Mouse (Mus musculus) activated CD4-positive, CD25-positive, alpha-beta regulatory T cell, adult 9 weeks (primary cell): ENCODE data around the gene Olfr281. TPM values are rescaled to one million over a fixed set of nuclear protein-coding genes. Genes with fewer than 3 reads are reported as not detected.

Experiments used
- polyA plus RNA-seq: library from polyadenylated mRNA; unstranded; fragments of 100-300 nt; shearing (Covaris generic); gene quantifications from one replicate; pipeline ENCODE4 v1.2.1, GENCODE M21; 2017

Olfr281 gene
- not detected for polyA plus RNA-seq

DNA sequence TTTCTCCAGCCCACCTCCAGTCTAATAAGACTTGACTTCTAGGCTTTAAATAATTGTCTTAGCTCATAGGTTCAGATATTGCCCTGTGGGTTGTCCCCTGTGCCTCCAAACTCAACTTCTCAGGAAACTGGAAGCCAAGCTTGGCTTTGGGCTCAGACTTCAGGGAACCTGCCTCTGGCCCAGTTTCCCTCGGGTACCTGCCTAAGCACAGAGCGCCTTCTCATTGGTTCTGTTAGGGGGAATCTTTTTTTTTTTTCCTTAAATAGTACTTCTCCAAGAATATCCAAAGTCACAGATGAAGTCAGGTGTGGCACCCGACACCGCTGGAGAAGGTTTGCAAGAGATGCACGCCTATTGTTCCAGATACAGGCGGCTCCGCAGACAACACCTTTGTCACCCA lies at the start of gene Olfr281:
Gene Olfr281 (plus strand): TSS at position 301 of the 400 bp plus-strand sequence.

DNA sequence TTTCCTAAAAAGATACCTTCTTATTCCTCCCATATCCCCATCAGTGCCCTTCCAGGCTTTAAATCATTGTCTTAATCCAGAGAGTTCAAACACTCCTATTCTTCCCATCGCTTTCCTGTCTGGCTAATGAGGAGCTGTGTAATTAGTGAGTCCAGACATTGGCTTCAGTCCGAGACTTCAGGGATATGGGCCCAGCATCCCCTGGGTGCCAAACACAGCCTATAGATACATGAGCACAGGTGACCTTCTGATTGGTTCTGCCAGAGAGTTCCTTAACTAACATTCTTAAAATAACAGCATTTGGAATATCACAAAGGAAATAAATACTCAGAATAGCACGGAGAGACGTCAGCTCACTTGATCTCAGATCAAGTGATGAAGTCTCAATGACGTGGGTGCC lies 21.5 kb upstream of the Olfr281 start, which contains the start of gene Olfr282:
Gene Olfr282 (plus strand): TSS at position 301 of the 400 bp plus-strand sequence.

DNA sequence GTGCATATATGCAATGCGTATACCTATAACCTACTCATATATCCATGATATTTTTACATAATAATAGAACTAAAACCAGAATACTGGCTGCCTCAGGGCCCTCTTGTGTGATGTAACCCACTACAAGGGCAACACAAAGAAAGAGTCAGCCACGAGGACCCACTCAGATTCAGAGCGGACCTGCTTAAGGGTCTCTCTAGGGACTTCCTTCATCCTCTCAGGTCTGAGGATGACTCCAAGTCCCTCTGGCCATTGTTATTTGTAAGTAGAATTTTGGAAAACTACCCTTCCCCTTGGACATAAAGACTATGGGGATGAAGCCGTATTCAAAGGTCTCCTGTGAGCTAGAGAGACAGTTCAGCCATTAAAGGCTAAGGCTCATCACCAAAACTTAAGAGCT lies 17.2 kb downstream of the Olfr281 start, which contains the start of gene OR5BS1P:
Gene OR5BS1P (plus strand): TSS at position 301 of the 400 bp plus-strand sequence.

DNA sequence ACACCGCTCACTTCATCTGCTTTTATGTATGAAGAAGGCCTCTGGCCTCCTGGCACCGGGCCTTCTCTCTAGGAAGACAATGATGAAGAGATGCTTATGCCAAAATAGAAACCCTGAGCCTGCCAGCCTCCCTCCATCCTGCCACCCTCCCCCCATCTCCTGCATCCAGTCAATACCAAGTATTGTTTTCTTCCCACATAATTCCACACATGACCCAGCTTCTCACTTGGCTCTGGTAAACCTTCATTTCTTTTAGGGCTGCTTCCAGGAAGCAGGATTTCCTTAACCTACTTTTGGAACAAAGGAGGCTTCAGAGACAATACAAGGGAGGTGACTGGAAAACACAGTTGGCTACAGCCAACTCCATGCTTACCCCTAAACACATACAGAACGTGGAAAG lies 30.3 kb downstream of the Olfr281 start, which contains the start of gene Lalba:
Gene Lalba (minus strand): TSS at position 21 of the 400 bp plus-strand sequence.

DNA sequence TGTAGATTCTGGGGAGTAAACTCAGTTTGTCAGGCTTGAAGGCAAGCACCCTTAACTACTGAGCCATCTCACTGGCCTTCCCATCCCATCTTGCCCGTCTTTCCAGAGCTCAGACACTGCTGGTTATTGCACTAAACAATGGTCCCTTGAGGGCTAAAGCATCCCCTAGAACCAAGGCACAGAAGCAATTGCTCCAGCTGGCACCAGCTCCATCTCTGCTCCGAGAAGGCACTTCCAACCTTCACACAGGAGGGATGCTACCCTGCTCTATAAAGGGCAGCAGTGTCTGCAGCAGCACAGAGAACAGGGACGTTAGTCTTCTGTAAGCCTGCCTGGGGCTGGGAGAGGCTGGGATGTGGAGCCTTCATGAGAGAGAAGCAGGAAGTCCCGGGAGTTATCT lies 39.7 kb downstream of the Olfr281 start, which contains the start of gene Olfr279:
Gene Olfr279 (plus strand): TSS at position 301 of the 400 bp plus-strand sequence.

Other genes with a start within 250 kb of the Olfr281 start
- gene Gm44579, start 231.6 kb upstream of the Olfr281 start, polyA plus RNA-seq = not detected
- gene Olfr287, start 231.5 kb upstream of the Olfr281 start, polyA plus RNA-seq = not detected
- not detected for gene Olfr286, start 218.1 kb upstream of the Olfr281 start, polyA plus RNA-seq
- not detected for gene H1fnt, start 195.3 kb upstream of the Olfr281 start, polyA plus RNA-seq
- not detected for gene Zfp641, start 156.4 kb upstream of the Olfr281 start, polyA plus RNA-seq
- not detected for gene Olfr285, start 135.2 kb upstream of the Olfr281 start, polyA plus RNA-seq
- gene Olfr284, start 111.6 kb upstream of the Olfr281 start, polyA plus RNA-seq = not detected
- gene Olfr283, start 71.6 kb upstream of the Olfr281 start, polyA plus RNA-seq = not detected
- not detected for gene Olfr282, start 21.4 kb upstream of the Olfr281 start, polyA plus RNA-seq
- gene OR5BS1P, start 17.3 kb downstream of the Olfr281 start, polyA plus RNA-seq = not detected
- not detected for gene Lalba, start 30.1 kb downstream of the Olfr281 start, polyA plus RNA-seq
- 0.06 TPM for gene Olfr279, start 39.8 kb downstream of the Olfr281 start, polyA plus RNA-seq
- 38.3 TPM for gene Kansl2, start 81.7 kb downstream of the Olfr281 start, polyA plus RNA-seq
- 80.8 TPM for gene Ccnt1, start 118.3 kb downstream of the Olfr281 start, polyA plus RNA-seq
- not detected for gene 4930415O20Rik, start 118.4 kb downstream of the Olfr281 start, polyA plus RNA-seq
- gene Adcy6, start 157.5 kb downstream of the Olfr281 start, polyA plus RNA-seq = 2.6 TPM
- gene Cacnb3, start 178.3 kb downstream of the Olfr281 start, polyA plus RNA-seq = 0.22 TPM
- 31.8 TPM for gene Ddx23, start 210.3 kb downstream of the Olfr281 start, polyA plus RNA-seq
- 0.70 TPM for gene Rnd1, start 224.9 kb downstream of the Olfr281 start, polyA plus RNA-seq